Mouse (Mus musculus): ENCODE data around the gene Adora2a.
"Not testable (repeated sequence)": the region's sequence is repeated elsewhere in the genome, so short reads cannot be mapped to it uniquely, and the experiment has no call there.

Adora2a gene

DNA sequence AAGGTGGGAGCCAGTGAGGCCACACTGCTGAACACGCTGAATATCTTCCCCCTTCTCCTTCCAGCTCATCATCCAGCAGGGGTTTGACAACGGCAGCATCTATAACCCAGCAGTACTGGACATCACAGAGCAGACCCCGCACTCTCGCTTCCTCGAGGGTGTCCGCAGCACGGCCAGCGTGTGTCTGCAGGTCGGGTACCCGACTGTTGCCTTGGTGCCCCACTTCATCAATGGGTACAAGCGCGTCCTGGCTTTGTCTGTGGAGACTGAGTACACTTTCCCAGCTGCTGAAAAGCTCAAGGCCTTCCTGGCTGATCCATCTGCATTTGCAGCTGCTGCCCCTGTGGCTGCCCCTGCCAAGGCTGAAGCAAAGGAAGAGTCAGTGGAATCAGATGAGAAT lies 35.9 kb downstream of the Adora2a start:
- no peak for DNase-seq

DNA sequence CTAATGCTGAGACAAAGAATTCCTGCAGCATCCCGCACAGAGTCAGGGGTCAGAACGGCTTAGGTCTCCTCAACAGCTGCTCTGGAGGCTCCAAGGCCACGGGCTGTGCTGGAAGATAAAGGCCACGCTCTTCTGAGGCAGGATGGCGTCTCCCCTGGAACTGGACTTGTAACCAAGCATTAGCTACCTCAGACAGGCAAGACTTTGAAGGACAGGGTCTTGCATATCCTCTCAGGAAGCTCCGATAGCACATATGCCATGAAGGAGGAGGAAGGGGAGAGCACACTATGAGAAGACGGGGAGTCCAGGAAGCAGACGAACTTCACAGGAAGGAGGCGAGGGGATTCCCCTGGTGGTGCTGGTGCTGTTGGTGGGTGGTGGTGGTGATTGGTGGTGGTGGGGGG lies 37.2 kb downstream of the Adora2a start:
- not testable (repeated sequence) for DNase-seq

- DNase-seq, result no peak
Observed at GRCm38 (mm10) chr10:75355341-75355740, 38.7 kb downstream of the Adora2a start.

GRCm38 (mm10) chr10:75364214-75364690 lies 47.6 kb downstream of the Adora2a start:
- DNase-seq, result not testable (repeated sequence)

DNA sequence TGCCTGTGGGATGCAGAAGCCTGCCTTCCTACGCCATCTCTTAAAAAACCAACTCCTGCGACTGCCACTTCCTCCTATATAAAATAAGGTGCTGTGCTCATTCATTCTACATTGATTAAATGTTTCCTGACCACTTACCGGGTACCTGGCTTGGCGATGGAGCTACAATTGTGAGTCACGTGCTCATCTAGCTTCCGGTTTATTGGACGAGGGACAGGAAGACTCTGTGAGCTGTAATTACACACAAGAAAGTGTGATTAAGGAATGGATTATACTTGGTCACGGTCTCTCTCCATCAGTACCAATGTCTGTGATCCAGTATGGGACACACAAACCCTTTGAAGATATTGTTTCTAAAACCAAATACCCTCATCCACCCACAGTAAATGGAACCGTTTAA lies 48.1 kb downstream of the Adora2a start:
- no peak for DNase-seq

DNA sequence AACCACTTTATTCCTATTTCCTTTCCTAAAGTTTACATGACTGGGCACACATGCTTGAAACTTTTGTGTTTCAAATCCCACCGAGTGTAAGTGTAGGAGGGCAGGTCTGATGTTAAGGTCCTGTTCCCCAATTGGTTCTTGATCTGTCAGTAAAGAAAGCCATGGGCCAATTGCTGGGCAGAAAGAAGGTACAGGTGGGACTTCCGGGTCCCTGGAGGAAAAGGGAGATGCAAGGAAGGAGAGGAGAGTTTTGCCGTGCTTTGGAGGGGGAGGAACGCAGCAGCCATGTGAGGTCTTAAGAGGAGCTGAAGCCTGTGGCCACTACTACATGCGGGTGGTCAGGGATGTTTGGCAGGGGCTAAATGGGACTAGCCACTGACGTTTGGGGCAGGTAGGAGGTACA lies 48.6 kb downstream of the Adora2a start:
- DNase-seq, result no peak

DNA sequence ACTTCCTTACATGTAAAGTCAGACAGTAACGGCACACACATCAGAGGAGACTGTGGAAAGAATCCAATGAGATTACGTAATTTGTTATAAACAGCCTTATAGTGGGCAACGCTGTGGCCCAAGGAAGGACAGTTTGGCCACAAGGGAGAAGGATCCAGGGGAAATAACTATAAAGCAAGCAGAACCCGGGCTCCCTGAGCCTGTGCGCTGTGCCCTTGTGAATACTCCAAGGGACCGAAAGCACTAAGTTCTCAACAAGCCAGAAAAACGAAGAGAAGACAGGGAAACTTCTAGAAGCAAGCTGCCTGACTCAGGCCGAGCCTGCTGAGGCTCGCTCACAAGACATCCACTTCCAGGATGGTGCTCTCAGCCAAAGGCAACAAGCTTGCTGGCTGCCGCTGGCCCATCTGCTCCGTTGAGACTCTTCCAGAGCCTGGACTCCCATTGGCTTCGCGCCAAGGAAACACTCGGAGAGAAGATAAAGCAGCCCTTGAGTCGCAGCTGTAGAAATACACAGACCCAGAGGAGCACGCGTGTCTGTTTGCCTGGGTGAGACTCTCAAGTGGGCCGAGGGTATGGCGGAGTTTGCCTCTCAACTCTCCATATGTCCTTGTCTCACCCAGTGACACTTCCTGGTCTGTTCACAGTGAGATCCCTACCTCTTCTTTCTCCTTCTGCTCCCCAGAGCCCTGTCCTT lies 57.1 kb downstream of the Adora2a start:
- DNase-seq, result peak; percentile 4

- no peak for DNase-seq
Observed at GRCm38 (mm10) chr10:75378688-75379087, 62.0 kb downstream of the Adora2a start.

Data from right cerebral cortex, postnatal 25 days (tissue).